Mouse (Mus musculus) cerebellum, adult 2 months (tissue): ENCODE measurements at regions not wholly inside any gene's neighbourhood (a gene's known extent, or its start where the extent isn't known, plus 50 kb on each side); places are given as distances from the start of the nearest gene placed in this dataset.

ENCODE experiments used
- CTCF ChIP-seq: fragments of 200-500 bp; IDR thresholded peaks from 2 replicates; pipeline ENCODE4 v1.5.1; 2011; ENCODE audit warnings: low read depth, mild to moderate bottlenecking, control low read depth, low read length, moderate library complexity, borderline replicate concordance; ENCODE audit not compliant: insufficient read depth
- POLR2A ChIP-seq: fragments of 200-500 bp; IDR thresholded peaks from 2 replicates; pipeline ENCODE4 v1.6.1; 2011; ENCODE audit warnings: low read length, control low read depth, borderline replicate concordance; ENCODE audit not compliant: insufficient read depth

DNA sequence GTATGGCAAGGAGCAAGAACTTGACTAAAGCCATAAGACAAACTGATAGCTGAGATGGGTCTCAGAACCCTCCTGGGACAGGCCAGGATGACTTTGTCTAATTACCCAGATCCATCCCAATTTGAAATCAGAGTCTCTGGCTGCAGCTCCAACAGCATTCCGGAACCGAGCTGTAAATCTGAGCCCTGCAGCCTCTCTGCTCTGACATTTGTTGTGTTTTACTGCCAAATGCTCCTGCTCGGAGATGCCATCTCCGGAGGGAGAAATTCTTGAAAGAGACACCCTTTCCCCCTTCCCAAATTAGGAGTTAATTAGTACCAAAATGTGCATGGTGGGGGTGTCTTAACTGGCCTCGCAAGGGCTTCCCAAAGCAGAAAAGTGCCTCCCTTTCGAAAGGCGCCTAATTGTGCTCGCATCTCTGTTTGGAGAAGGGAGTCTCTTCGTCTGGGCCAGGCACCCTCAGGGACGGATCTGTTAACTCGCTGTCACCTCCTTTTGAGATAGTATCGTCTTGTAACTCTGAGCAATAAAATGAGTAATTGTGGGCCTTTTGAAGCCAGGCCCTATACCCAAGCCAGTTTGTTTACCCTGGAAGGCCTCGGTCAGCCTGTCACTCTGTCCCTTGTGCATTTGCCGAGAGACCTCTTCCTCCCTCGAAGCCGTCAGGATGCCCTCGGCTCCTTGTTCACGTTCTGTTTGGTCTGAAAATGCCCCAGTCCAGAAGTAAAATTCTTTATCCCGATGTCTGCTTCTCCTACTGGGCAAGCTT lies 223.7 kb downstream of the Ttc32 start:
- TF ChIP-seq CTCF, result no peak
- TF ChIP-seq POLR2A, result no peak
